Mouse (Mus musculus): Measurements from ENCODE around the gene Kif22.

DNA sequence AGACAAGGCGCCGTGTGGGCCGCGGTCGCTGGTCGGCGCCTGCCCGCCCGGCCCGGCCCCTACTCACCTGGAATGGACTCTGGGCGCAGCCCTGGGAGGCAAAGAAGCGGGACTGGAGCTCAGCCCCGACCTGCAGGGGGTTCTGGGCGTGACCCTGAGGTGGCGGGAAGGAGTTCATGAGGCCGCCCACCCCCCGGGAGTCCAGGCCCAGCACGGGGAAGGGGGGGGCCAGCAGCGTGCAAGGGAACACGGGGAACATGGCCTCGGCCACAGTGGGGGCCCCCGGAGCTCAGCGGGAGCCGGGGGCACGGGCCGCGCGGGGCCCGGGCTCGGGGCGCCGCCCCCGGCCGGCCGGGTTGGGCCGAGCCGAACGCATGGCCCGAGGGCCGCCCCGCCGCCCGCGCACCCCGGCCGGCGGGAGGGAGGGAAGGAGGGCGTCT, 16.1 kb downstream of the Kif22 start:
- TF ChIP-seq CTCF (IDR thresholded peaks at IDR 0.05; ENCODE audit: borderline replicate concordance, insufficient read depth, low read length) (no peak), POLR2A (IDR thresholded peaks at IDR 0.05; ENCODE audit: low read depth, low read length) (0 out of 2 replicates have a peak, but pooled peaks have one; percentile 46)
